Mouse (Mus musculus) liver, embryonic 11.5 days (tissue): ENCODE measurements around the gene Apoh. TPM values are rescaled to one million over a fixed set of nuclear protein-coding genes. Genes with fewer than 3 reads are reported as not detected.
A peak's percentile ranks its signal among the peaks of the same experiment; 100 is the strongest.

ENCODE experiments used
- ATAC-seq: fragments of 200-750 bp; cut with Nextera tagmentation; replicated peaks from 2 replicates; pipeline ENCODE4 v1.8.0; 2017; ENCODE audit warnings: moderate number of reproducible peaks, mild to moderate bottlenecking, moderate TSS enrichment, moderate library complexity; ENCODE audit not compliant: low FRiP score
- DNase-seq: peaks from one replicate; pipeline ENCODE4 v3.0.0-alpha.2; 2017; ENCODE audit warnings: low spot score
- H3K27ac ChIP-seq: fragments of 300-500 bp; sonication (generic); 2 replicates; pipeline ENCODE4 v1.5.1; 2014; ENCODE audit warnings: mild to moderate bottlenecking, low read depth, low read length, control low read depth
- H3K27me3 ChIP-seq: fragments of 300-500 bp; sonication (generic); replicated peaks from 2 replicates; pipeline ENCODE4 v1.6.1; 2014; ENCODE audit warnings: low read length, mixed read lengths; ENCODE audit not compliant: control insufficient read depth, insufficient read depth
- H3K36me3 ChIP-seq: fragments of 300-500 bp; sonication (generic); 2 replicates; pipeline ENCODE4 v1.6.1; 2014; ENCODE audit warnings: mild to moderate bottlenecking, low read length, moderate library complexity, mixed read lengths; ENCODE audit not compliant: control insufficient read depth, insufficient read depth
- H3K4me1 ChIP-seq: fragments of 300-500 bp; sonication (generic); replicated peaks from 2 replicates; pipeline ENCODE4 v1.6.1; 2014; ENCODE audit warnings: low read length, mixed read lengths; ENCODE audit not compliant: control insufficient read depth, insufficient read depth
- H3K4me2 ChIP-seq: fragments of 300-500 bp; sonication (generic); 2 replicates; pipeline ENCODE4 v1.6.1; 2014; ENCODE audit warnings: mild to moderate bottlenecking, control low read depth, moderate library complexity
- H3K4me3 ChIP-seq: fragments of 300-500 bp; sonication (generic); 2 replicates; pipeline ENCODE4 v1.5.1; 2014; ENCODE audit warnings: low read depth, low read length, control low read depth
- H3K9ac ChIP-seq: fragments of 300-500 bp; sonication (generic); 2 replicates; pipeline ENCODE4 v1.6.1; 2014; ENCODE audit warnings: low read depth, low read length, control low read depth
- H3K9me3 ChIP-seq: fragments of 300-500 bp; sonication (generic); 2 replicates; pipeline ENCODE4 v1.6.1; 2016; ENCODE audit warnings: low read length, inconsistent platforms, mixed read lengths; ENCODE audit not compliant: control insufficient read depth
- WGBS: fragments of 180-500 bp; shearing (Covaris S2); extraction: QIAGEN DNeasy Blood & Tissue Kit; methylation state at CpG from one replicate; pipeline ENCODE4 v1.1.7; 2014; 5-methylcytosine and 5-hydroxymethylcytosine counted together
- polyA plus RNA-seq: library from polyadenylated mRNA; unstranded; fragments of >200 nt; fragmentation: Nextera tagmentation; extraction: Ambion mirVana; gene quantifications from 2 replicates; pipeline ENCODE4 v1.2.1, GENCODE M21; 2014

Apoh gene
- polyA plus RNA-seq, 1 experiment from 2014 or later, result 8.7 TPM

- H3K9ac ChIP-seq, result no peak overlapping the region
- no peak overlapping the region for H3K4me3 ChIP-seq
- 73% methylated on average over 4 of the region's 4 CpGs for WGBS
- no peaks in the 10 kb centered on the region; the same call in 1 of the 2 replicates for H3K27me3 ChIP-seq
- no peak overlapping the region for H3K4me2 ChIP-seq
- DNase-seq (no peak), ATAC-seq (no peak)
- 0 out of 2 replicates have a peak, but pooled peaks cover 3% of the 10 kb centered on the region for H3K4me1 ChIP-seq
- H3K9me3 ChIP-seq, result no peaks in the 10 kb centered on the region
- H3K36me3 ChIP-seq, result no peaks in the 10 kb centered on the region
- no peak overlapping the region for H3K27ac ChIP-seq
Measured at GRCm38 (mm10) chr11:108356020-108356419, 12.9 kb downstream of the Apoh start.

GRCm38 (mm10) chr11:108358911-108359310 is 15.8 kb downstream of the Apoh start:
- Histone ChIP-seq H3K9me3 (no peaks in the 10 kb centered on the region), H3K4me1 (0 out of 2 replicates have a peak, but pooled peaks cover 3% of the 10 kb centered on the region), H3K4me2 (no peak overlapping the region), H3K27ac (no peak overlapping the region), H3K27me3 (peaks cover under 1% of the 10 kb centered on the region), H3K36me3 (no peaks in the 10 kb centered on the region), H3K4me3 (no peak overlapping the region), H3K9ac (no peak overlapping the region)
- no peak for ATAC-seq
- DNase-seq, result no peak
- WGBS, result 77% methylated on average over 6 of the region's 6 CpGs

GRCm38 (mm10) chr11:108360983-108361382 is 17.8 kb downstream of the Apoh start:
- no peak overlapping the region for H3K9ac ChIP-seq
- H3K4me1 ChIP-seq, result peaks cover 3% of the 10 kb centered on the region; the same call in 1 of the 2 replicates
- H3K4me3 ChIP-seq, result no peak overlapping the region
- H3K9me3 ChIP-seq, result no peaks in the 10 kb centered on the region
- no peaks in the 10 kb centered on the region for H3K36me3 ChIP-seq
- H3K27me3 ChIP-seq, result peaks cover 3% of the 10 kb centered on the region
- ATAC-seq (peak; percentile 82), DNase-seq (no peak)
- no peak overlapping the region for H3K27ac ChIP-seq
- WGBS, result 54% methylated on average over 4 of the region's 4 CpGs
- no peak overlapping the region for H3K4me2 ChIP-seq

GRCm38 (mm10) chr11:108362965-108363364 is 19.8 kb downstream of the Apoh start:
- no peak overlapping the region for H3K27ac ChIP-seq
- no peaks in the 10 kb centered on the region for H3K36me3 ChIP-seq
- H3K27me3 ChIP-seq, result peaks cover 3% of the 10 kb centered on the region
- ATAC-seq (no peak), DNase-seq (no peak)
- H3K9ac ChIP-seq, result no peak overlapping the region
- H3K9me3 ChIP-seq, result no peaks in the 10 kb centered on the region
- WGBS, result 87% methylated on average over 5 of the region's 5 CpGs
- H3K4me1 ChIP-seq, result peaks cover 3% of the 10 kb centered on the region; the same call in 1 of the 2 replicates
- H3K4me3 ChIP-seq, result no peak overlapping the region
- H3K4me2 ChIP-seq, result no peak overlapping the region

- DNase-seq (no peak), ATAC-seq (no peak)
- Histone ChIP-seq H3K4me2 (no peak overlapping the region), H3K4me3 (no peak overlapping the region), H3K4me1 (peaks cover 3% of the 10 kb centered on the region; the same call in 1 of the 2 replicates), H3K9me3 (no peaks in the 10 kb centered on the region), H3K27ac (no peak overlapping the region), H3K9ac (no peak overlapping the region), H3K27me3 (peaks cover 3% of the 10 kb centered on the region), H3K36me3 (no peaks in the 10 kb centered on the region)
- WGBS, result 76% methylated on average over 4 of the region's 4 CpGs
Measured at GRCm38 (mm10) chr11:108363991-108364390, 20.8 kb downstream of the Apoh start.

- H3K9ac ChIP-seq, result no peak overlapping the region
- no peak; the same call in 1 of the 2 replicates for ATAC-seq
Measured at GRCm38 (mm10) chr11:108364945-108365589, 21.9 kb downstream of the Apoh start.

GRCm38 (mm10) chr11:108365600-108365999 is 22.4 kb downstream of the Apoh start:
- H3K9me3 ChIP-seq, result no peaks in the 10 kb centered on the region
- ATAC-seq (no peak), DNase-seq (no peak)
- peaks cover 3% of the 10 kb centered on the region; the same call in 1 of the 2 replicates for H3K4me1 ChIP-seq
- 60% methylated on average over 7 of the region's 7 CpGs for WGBS
- H3K9ac ChIP-seq, result no peak overlapping the region
- H3K4me2 ChIP-seq, result no peak overlapping the region
- no peak overlapping the region for H3K4me3 ChIP-seq
- H3K27me3 ChIP-seq, result peaks cover 3% of the 10 kb centered on the region
- H3K27ac ChIP-seq, result no peak overlapping the region
- H3K36me3 ChIP-seq, result no peaks in the 10 kb centered on the region

More at GRCm38 (mm10) chr11:108364945-108365589, 21.9 kb downstream of the Apoh start:
- Histone ChIP-seq H3K4me1 (peaks cover 3% of the 10 kb centered on the region; the same call in 1 of the 2 replicates), H3K27ac (no peak overlapping the region), H3K36me3 (no peaks in the 10 kb centered on the region), H3K9me3 (no peaks in the 10 kb centered on the region), H3K27me3 (peaks cover 3% of the 10 kb centered on the region), H3K4me3 (no peak overlapping the region), H3K4me2 (no peak overlapping the region)
- DNase-seq, result no peak
- 34% methylated on average over 6 of the region's 7 CpGs for WGBS

GRCm38 (mm10) chr11:108367046-108367445 is 23.9 kb downstream of the Apoh start:
- no peaks in the 10 kb centered on the region for H3K36me3 ChIP-seq
- H3K9ac ChIP-seq, result no peak overlapping the region
- H3K27ac ChIP-seq, result no peak overlapping the region
- DNase-seq (no peak), ATAC-seq (no peak)
- H3K4me3 ChIP-seq, result no peak overlapping the region
- no peaks in the 10 kb centered on the region for H3K9me3 ChIP-seq
- H3K4me1 ChIP-seq, result no peaks in the 10 kb centered on the region; the same call in 1 of the 2 replicates
- H3K27me3 ChIP-seq, result peaks cover 3% of the 10 kb centered on the region
- H3K4me2 ChIP-seq, result no peak overlapping the region
- 31% methylated on average over 1 of the region's 1 CpGs for WGBS

GRCm38 (mm10) chr11:108376815-108377214 is 33.7 kb downstream of the Apoh start:
- no peak overlapping the region for H3K4me3 ChIP-seq
- no peak overlapping the region for H3K27ac ChIP-seq
- no peaks in the 10 kb centered on the region for H3K36me3 ChIP-seq
- no peaks in the 10 kb centered on the region for H3K27me3 ChIP-seq
- no peak overlapping the region for H3K9ac ChIP-seq
- DNase-seq (no peak), ATAC-seq (no peak)
- H3K9me3 ChIP-seq, result no peaks in the 10 kb centered on the region
- H3K4me2 ChIP-seq, result no peak overlapping the region
- H3K4me1 ChIP-seq, result no peaks in the 10 kb centered on the region
- WGBS, result 83% methylated on average over 7 of the region's 7 CpGs
